Mouse (Mus musculus) ES-Bruce4 (cell line): ENCODE data around the gene Lats2.

Experiments
- CTCF ChIP-seq: IDR thresholded peaks from one replicate; pipeline ENCODE4 v1.8.1; 2011; ENCODE audit warnings: low read depth, low read length
- EP300 ChIP-seq: IDR thresholded peaks from 2 replicates; pipeline ENCODE4 v1.6.1; 2011; ENCODE audit warnings: low read depth, low read length; ENCODE audit not compliant: insufficient read depth

DNA sequence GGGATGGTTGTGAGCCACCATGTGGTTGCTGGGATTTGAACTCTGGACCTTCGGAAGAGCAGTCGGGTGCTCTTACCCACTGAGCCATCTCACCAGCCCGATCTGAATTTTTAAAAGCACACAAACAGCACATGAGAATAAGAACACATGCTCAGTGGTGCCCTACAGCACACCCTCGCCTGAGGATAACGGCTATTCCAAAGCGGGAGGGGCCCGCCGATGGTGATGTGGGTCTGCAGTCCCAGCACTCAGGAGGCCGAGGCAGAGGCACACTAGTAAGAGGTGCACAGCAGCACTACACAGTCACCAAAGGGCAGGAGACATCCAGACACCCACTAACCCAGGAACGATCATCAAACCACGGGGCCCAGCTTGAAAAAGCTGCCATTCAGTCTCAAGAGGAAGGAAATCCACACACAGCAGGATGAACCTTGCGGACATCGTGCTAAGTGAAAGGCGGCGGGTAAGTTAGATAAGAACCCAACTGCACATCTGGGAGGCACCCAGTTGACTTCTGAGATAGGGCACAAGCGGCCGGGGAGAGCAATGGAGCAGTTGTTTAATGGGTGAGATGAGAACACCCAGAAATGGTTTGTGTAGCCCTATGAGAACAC lies 65.6 kb downstream of the Lats2 start:
- no peak for TF ChIP-seq EP300
- TF ChIP-seq CTCF = no peak
